Mouse (Mus musculus) WW6 (cell line): ENCODE data around the gene Slc26a3.
"Not testable (repeated sequence)": the region's sequence is repeated elsewhere in the genome, so short reads cannot be mapped to it uniquely, and the experiment has no call there.

ENCODE experiments used
- DNase-seq: peaks from one replicate; pipeline ENCODE4 v3.0.0-alpha.2; 2013; ENCODE audit warnings: low read depth, low spot score

The Slc26a3 gene

DNA sequence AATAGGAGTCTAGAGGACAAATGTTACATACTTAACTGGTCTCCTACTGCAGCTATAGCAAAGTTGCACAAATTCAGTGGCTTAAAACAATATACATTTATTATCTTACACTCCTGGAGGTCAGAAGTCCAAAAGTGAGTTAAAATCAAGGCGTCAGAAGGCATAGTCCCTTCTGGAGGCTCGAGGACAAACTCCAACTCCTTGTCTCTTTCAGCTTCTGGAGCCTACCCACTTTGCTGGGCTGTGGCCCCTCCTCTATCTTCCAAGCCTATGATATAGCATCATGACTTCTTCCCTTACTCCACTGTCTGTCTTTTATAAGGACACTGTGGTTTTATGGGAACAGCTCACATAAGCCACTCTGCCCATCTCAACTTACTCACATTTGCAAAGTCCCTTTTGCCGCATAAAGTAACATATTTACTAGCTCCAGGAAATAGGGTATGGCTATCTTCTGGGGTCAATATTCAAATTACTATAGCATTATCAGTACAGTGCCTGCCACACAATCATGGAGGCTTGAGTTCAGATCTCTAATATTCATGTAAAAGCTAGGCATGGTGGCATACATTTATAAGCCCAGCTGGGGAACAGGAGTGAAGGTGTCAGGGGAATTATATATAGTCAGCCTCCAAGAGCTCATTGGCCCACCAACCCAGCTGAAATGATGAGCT, 31.4 kb downstream of the Slc26a3 start:
- no peak for DNase-seq

DNA sequence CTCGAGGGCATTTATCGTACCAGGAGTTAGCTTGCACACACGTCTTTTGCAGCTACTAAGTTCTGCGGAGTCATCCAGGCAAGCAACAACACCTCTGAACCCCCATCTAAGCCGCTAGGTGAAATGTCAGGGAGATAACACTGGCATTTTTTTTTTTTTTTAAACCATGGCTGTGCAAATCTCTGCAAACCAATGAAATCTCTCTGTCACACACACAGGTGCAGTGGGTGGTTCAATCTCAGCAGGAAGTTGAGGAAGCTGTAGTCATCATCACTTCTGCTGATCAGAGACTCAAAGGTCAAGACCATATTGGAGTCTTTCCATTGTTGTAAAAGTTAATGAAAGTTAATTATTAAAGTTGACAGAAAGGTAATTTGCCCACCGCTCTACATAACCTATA, 47.1 kb downstream of the Slc26a3 start:
- no peak for DNase-seq

DNA sequence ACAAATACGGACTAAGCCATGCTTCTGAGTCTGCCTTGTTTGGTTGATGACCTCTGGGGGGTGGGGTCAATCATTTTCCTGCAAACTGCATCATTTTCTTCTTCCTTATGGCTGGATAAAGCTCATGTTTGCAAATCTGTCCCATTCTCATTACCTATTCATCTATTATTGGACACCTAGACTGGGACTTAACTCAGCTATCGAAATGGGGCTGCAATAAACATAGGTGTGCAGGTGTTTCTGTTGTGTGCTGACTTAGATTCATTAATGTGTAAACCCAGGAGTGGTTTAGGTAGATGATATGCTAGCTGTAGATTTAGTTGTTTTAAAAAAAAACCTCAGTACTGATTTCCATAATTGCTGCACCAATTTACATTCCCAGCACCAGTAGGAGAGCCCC, 48.9 kb downstream of the Slc26a3 start:
- no peak for DNase-seq

DNA sequence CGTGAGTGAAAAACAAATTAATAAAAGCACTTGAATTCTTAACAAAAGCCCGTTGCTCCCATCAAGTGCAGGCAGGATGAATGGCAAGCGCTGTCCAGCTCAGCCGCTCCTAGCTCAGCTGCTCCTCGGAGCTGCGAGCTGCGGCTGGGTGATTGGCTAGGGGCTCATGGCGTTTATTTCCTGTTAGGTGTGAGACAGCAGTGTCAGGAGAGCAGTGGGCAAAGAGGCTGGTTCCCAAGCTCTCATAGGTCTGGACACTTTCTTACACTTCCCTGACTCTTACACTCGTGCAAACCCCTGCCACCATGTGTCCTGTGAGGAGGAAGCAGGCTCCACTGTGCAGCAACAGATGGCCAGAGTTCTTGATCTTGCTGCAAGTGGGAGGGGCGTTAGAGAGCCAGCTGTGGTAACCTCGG, 53.5 kb downstream of the Slc26a3 start:
- peak; percentile 18 for DNase-seq

DNA sequence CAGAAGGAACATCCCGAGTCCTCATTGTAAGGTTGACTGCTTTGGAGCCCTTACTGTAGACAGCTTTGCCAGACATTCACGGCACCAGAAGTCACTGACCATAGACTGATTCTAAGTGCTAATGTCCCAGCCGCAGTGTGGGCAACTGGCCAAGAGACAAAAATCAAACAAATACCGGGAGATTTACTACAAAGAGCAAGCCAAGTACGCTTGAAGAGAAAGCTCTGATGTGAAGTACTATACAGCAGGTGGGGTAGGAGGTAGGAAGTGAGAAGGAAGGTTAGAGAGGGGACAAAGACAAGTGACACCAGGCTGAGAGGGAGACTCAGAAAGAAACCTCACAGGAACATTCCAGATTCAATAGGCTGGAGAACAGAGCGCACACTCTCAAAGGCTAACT, 54.2 kb downstream of the Slc26a3 start:
- DNase-seq, result no peak

DNA sequence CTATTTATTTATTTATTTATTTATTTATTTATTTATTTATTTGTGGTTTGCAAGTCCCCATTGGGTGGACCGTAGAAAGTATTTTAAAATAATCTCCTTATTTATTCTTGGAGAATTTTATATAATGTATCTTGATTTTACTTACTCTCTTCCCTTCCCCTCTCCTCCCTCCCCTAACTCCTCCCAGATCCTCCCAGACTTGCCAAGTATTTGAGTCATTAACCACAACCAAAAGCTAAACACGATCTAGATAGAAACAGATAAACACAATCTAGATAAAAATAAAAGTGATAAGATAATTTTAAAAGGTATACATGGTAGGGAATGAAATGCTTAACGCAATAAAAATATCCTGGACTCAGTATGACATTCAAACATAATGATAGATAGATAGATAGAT, 58.7 kb downstream of the Slc26a3 start:
- DNase-seq, result no peak

DNA sequence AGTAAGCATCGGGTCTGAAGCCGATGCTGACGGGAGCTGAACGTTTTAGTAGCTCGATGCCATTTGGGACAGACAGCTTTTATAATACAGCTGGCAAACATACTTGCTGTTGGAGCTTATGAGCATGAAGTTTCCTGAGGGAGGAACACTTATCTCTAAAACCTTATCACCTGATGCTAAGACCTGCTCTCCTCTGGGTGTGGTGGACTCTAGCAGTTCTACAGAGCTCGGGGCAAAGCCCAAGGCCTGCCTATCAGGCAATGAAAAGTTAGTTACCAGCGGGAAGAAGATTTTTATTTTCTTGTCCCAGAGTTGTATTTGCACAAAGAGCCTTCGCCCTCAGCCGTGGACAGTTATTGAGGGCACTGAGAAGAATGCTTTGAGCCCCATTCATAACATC, 65.6 kb downstream of the Slc26a3 start:
- no peak for DNase-seq

DNA sequence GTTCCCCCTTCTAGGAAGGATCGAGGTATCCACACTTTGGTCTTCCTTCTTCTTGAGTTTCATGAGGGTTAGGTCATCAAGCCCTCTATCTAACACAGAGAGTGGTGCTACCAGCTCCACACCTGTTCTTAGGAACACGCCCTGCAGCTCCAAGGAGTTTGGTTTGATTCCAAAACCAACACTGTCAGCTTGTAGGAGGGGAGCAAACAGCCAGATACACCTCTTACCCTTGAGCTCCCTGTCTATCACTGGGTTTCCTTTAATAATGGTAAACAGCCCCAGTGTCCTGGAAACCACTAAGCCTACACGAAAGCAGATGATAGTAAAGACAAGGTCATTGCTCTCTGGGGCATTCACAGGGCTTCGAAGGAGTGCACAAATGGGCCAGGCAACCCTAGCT, 67.8 kb downstream of the Slc26a3 start:
- no peak for DNase-seq

DNA sequence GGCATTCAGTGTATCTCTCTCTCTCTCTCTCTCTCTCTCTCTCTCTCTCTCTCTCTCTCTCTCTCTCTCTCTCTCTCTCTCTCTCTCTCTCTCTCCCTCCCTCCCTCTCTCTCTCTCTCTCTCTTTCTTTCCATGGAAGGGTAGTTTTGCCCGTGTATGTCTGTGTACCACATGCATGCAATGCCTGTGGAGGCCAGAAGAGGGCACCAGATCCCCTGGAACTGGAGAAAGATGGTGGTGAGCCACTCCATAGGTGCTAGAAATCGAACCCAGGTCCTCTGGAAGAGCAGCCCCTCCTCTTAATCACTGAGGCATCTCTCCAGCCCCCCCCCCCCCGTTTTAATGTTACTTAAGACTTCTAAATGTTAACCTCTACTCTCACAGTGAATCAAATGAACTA, 69.6 kb downstream of the Slc26a3 start:
- not testable (repeated sequence) for DNase-seq

DNA sequence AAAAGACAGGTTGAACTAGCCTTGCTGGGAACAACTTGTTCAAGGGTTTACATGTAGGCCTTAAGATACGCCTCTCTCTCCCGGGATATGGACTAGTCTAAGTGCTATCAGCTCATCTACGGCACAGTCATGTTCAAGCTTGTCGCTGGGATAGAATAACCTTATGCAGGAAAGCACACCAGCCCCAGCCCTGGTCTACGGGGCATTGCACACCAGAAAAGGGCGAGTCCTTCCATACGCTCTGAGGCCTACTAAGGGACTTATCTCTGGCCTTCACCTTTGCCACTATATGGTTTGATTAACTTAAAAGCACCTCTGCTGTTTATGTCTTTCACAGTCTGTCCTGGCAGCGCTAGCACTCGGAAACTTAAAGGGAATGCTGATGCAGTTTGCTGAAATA, 70.7 kb downstream of the Slc26a3 start:
- DNase-seq, result no peak

DNA sequence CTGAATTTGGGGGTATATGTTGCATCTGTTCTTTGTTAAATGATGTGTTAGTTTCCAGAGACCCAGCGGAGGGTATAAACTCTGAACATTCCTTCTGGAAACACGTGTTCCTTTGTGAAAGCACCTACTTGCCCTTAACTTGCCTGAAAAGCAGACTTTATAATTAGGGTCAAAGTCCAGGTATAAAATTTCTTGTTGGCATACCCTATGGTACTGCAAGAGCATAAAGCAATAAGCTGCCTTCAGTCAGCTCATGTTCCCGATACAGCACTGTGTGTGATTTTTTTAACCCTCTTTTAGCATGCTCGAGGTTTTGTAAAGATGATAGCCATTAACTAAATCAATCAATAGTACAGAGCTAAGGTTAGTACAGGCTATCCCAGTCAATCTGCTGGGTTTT, 71.9 kb downstream of the Slc26a3 start:
- DNase-seq, result no peak

DNA sequence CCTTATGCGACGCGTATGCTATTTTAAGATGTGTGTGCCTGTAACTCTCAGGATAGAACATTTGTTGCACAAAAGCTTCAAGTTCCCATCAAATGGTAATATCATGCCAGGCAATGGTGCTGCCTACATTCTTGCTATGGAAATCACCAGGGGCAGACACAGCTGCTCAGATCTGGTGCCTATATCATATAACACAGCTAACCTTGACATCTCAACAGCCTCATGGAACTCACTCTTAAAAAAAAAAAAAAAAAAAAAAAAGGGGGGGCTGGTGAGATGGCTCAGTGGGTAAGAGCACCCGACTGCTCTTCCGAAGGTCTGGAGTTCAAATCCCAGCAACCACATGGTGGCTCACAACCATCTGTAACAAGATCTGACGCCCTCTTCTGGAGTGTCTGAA, 87.5 kb downstream of the Slc26a3 start:
- not testable (repeated sequence) for DNase-seq

DNA sequence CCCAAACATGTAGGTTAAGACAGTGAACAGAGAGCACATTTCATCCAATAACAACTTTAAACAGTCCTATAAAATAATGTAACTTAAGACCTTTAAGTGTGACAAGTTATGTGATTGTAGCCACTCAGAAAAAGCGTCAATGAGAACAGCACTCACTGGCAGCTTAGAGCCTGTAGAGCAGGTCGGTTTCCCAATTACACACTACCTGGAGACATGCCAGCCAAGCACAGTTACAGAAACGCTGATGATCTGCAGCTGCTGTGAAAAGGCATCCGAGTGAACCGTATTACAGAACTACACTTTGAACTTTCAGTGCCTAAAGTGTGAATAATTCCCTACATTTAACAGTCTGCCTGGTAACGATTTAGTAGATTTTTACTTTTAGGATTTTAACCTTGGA, 95.8 kb downstream of the Slc26a3 start:
- no peak for DNase-seq

DNA sequence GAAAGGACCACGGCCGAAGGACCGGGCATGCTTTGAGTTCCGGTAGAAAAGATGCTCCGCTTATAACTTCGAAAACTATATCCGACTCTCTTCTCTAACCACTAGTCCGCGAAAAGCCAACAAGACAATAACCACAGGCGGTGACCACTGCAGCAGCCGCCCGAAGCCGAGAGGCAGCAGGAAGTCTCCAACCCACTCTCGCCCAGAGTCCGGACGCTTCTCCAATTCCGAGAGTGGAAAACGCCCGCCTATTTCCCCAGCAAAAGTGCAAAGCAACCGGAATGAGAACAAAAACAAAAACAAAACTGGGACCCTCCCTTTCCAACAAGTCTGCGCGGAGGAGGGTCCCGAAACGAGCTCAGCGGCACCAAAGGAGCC, 108.3 kb downstream of the Slc26a3 start:
- DNase-seq, result no peak

DNA sequence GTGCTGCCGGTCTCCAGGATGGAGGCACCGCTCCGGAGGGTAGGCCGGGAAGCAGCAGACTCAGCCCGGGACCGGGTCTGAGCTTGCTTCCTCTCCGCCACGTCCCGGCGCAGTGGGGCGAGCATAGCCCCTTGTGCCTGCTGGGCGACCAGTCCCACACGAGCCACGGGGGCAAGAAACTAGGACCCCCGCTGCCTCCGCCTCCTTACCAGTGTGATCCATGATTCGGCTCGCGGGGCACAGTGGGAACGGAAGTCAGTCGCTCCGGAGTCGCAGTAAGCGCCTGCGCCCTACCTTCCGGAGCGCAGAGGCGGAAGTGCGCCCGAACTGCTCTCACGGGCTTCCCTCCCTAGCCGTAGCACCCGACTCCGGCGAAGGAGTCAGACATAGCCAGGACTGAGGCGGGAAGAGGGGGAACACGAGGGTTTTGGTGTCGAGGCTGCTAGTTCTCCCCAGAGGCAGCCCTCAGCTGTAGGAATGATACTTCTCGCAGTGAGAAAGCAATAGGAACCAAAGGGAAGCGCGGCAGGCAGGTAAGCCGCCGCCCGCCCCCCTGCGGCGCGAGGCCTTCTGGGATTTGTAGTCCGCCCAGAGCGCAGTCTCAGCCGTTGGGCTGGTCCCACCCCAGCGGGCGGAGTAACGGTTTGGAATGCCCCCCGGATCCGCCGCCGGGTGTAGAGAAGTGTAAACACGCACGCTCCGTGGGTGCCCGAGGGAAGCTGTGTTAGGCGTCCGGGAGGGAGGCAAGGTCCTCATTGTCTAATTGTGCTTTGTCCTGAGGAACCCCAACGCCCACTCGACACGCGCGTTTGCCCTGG, 108.9 kb downstream of the Slc26a3 start, which contains the start of gene Cbll1:
Gene Cbll1, minus strand, starts transcription at position 303 of the 818 bp plus-strand sequence.
- DNase-seq, result peak; percentile 86

DNA sequence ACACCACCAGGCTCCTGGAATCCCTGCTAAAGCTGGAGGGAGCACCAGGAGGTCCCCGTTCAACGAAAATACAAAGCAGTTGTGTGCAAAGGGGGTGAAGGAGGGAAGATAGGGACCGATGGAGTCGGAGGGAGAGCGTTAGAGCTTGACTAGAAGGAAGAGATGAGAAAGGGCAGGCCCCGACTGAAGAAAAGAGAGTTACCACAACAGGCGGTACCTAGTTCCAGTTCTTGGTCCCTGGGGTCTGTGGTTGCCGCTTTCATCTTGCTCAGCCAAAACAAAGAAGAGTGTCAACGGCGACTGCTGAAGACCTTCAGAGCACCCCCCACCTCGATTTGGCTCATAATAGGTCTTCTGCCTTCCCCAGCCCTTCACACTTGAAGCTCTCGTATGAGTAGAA, 109.5 kb downstream of the Slc26a3 start:
- no peak for DNase-seq

DNA sequence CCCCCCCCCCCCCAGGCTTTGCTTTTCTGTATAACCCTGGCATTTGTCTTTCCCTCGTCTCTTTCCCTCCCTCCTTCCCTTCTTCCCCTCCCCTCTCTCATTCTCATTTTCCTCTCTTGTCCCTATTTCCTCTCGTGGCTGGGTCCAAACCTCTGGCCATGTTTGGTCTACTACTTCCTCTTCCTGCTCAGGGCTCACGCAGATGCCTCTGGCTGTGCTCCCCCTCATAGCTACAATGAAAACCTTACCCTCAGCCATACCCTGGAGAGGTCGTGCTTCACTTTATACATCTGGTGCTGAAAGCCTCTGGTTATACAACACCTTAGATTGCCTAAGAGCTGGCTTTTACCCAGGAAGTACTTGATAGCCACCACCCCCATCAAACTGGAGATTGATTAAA, 110.6 kb downstream of the Slc26a3 start:
- DNase-seq, result no peak

DNA sequence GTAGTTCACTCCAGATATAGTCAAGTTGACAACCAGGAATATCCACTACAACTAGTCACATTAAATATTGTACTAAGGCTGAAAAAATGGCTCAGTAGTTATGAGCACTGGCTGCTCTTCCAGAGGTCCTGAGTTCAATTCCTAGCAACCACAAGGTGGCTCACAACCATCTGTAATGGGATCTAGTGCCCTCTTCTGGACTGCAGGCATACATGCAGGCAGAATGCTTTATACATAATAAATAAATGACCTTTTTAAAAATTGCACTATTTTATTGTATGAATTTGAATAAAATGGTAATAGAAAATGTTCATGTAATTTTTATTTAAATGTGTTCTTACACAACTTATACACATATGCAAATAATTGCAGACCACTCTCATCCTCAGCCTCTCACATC, 112.5 kb downstream of the Slc26a3 start:
- DNase-seq, result no peak

DNA sequence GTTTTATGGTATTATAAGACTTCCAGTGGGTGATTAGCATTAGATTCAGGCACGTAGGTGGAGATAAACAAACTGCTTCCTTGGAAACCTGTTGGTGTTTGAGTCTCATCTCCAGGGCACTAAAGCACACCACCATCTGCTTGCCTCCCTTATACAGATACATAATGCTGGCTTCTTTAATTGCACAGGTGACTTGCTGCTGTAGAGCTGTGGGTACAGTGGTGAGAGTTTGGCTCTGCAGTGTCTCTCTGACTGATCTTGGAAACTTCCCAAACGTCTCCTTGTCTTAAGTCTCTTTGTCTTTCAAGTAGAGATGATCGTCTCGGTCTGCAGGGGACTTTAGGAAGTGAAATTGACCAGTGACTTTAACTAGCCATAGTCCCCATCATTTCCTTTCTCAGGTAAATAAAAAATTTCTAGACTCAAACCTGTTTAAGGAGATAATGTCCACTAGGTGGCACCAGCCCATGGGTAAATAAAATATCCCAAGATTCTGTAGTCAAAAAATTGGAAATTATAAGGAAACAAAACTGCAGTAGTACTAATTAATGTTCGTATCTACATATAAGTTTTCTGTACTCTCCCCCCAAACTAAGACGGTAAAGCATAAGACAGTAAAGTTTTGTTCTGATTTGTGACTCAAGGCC, 117.2 kb downstream of the Slc26a3 start:
- DNase-seq, result no peak

DNA sequence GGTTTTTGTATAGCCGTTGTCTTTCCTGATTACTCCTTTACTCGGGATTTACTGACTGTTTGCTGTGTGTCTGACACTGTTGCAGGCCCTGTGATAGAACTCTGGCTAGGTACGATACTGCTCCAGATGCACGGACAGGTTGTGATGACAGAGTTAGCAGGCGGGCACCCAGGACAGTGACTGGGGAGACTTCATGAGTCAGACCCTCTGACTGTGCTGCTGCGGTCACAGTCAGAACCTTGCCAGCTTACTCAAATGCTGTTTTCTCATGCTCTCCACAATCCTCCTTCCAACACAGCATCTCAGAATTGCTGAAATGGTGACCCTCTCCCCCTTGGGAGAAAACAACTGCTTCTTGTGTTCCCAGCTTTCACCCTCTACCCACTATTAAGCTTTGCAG, 117.8 kb downstream of the Slc26a3 start:
- DNase-seq, result no peak

DNA sequence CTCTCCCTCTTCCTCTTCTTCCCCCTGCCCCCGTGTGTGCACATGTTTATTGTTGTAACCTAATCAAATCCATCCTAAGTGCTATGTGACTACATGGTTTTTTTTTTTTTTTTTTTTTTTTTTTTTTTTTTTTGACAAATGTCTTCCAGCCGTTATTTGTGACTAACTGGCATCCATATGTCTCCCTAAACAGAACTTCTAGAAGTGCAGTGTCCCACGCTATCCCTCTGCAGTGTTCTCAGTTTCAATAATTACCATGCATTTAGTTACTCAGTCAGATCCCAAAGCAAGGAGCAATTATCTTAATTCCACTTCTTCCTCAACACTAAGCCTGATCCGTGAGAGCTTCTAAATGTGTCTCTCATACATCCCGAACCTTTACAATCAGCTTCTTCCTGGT, 120.5 kb downstream of the Slc26a3 start:
- no peak for DNase-seq

DNA sequence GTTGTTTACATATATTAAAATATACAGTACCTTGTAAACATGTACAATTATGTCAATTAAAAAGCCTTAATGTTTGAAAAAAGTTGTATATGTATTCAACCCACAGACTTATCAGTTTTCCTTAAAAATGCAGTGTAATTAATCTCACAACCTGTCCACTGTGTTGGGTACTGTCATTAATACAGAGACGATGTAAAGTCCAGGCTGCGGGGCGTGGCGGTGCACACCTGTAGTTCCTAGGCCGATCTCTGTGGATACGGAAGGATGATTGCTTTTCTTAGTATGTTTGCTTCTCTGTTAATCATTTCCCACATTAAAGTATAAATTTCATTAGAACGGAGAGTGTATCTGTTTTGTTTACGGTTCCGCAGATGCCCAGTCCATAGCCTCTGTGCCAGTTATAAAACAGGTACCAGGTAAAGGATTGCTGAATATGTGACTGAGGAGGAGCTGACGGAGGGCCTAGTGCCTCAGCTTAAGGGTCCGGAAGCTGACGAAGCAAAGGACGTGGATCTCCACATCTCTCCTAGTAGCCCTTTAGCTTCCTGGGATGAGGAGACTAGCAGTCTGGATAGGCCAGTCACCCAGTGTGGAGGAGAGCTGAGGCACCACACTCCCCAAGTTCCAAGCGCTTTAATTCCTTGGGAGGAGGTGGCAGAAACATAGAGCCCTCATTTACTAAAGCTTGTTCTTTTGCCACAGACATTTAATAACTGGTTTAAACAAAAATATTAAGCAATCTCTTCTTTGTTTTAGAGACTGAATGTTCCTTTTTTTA, 122.2 kb downstream of the Slc26a3 start:
- no peak for DNase-seq
